Mouse (Mus musculus) liver, postnatal 0 days (tissue): ENCODE data around the gene Mrtfb.

Experiments
- CTCF ChIP-seq: sonication (generic); IDR thresholded peaks from 2 replicates; pipeline ENCODE4 v1.5.1; 2016; ENCODE audit warnings: antibody characterized with exemption, low read depth
- EP300 ChIP-seq: IDR thresholded peaks from 2 replicates; pipeline ENCODE4 v1.6.1; 2016; ENCODE audit warnings: antibody characterized with exemption, low read depth, mild to moderate bottlenecking

GRCm38 (mm10) chr16:13353927-13354326 lies 97.6 kb downstream of the Mrtfb start:
- TF ChIP-seq CTCF: no peak
- TF ChIP-seq EP300: no peak
